ENCODE assay signal across 28 mouse cellular contexts in the genomic region with DNA sequence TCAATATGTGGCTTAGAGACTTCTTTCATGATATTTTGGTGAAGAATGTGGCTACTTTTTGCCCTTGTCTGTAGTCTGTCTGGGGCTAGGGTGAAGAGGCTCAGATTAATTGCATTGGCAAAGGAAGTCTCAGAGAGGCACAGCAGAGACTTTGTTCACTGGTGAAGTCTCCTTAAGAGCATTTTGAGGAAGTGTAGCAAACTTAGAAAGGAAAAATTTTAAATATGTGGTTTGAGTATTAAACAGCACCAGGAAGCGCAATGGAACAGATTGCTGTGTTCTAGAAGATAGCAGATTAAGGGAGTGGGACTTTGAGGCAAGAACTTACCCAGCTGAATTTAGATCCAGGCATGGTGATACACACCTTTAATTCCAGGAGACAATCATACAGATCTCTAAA. TPM values are rescaled to one million over a fixed set of nuclear protein-coding genes. Genes with fewer than 3 reads are reported as not detected.
A peak's percentile ranks its signal among the peaks of the same experiment; 100 is the strongest.
DNase-seq lines count a peak whose midpoint lies in the region; ATAC-seq and TF ChIP-seq lines count a peak whose summit lies in the region.
"Had no signal": no experiment of that assay in that cellular context is flagged by ENCODE, and none has a peak within 500 bp of the region (broad histone marks: within the 10 kb centered on the region; RNA-seq: fewer than 3 reads in every experiment).

No protein-coding gene starts in this region.

- no peak for TF ChIP-seq CTCF in CH12.LX (conservative IDR thresholded peaks at IDR 0.05 in 1 of 2, IDR thresholded peaks at IDR 0.05 in 1 of 2; ENCODE audit: low read depth in 2 of 2, low read length in 2 of 2)
- TF ChIP-seq CTCF in bone marrow macrophage, adult 2 months (IDR thresholded peaks at IDR 0.05; ENCODE audit: low read depth, low read length) = no peak
- TF ChIP-seq CTCF in intestine, postnatal 0 days (IDR thresholded peaks at IDR 0.05; ENCODE audit: low read depth) = no peak
- no peak for TF ChIP-seq CTCF in small intestine, adult 2 months (IDR thresholded peaks at IDR 0.05; ENCODE audit: extremely low read depth, insufficient read length, insufficient replicate concordance, low read depth, low read length)

- no peak overlapping the region for H3K4me3 ChIP-seq in CH12.LX (replicated peaks in 1 of 3; ENCODE audit: low read depth in 2 of 3, low read length in 2 of 3, poor library complexity in 1 of 3)
- no peak overlapping the region for H3K4me3 ChIP-seq in bone marrow macrophage, adult 2 months (ENCODE audit: insufficient read depth, low read length)
- H3K4me3 ChIP-seq in intestine, postnatal 0 days (ENCODE audit: low read depth, low read length) = no peak overlapping the region
- no peak overlapping the region for H3K4me3 ChIP-seq in small intestine, adult 2 months (ENCODE audit: low read depth, low read length)
- no peak overlapping the region for H3K4me3 ChIP-seq in heart, embryonic 12.5 days
- H3K4me3 ChIP-seq: embryonic facial prominence, embryonic 10.5 days; embryonic facial prominence, embryonic 13.5 days; forebrain, embryonic 10.5 days; forebrain, embryonic 13.5 days; gastrocnemius, adult 2 months; heart, embryonic 13.5 days; hindbrain, embryonic 12.5 days; hindbrain, embryonic 15.5 days had no signal

- H3K27ac ChIP-seq in CH12.LX (ENCODE audit: insufficient read depth, low read depth) = no peak overlapping the region
- peak overlapping the region; percentile 19; the same call in 1 of the 2 replicates for H3K27ac ChIP-seq in bone marrow macrophage, adult 2 months (ENCODE audit: insufficient read depth, low read depth, low read length)
- peak overlapping the region; percentile 54 for H3K27ac ChIP-seq in intestine, postnatal 0 days (ENCODE audit: low read depth, low read length)
- peak overlapping the region; percentile 94 for H3K27ac ChIP-seq in small intestine, adult 2 months (ENCODE audit: insufficient read depth, low read depth, low read length)
- H3K27ac ChIP-seq in heart, embryonic 12.5 days (ENCODE audit: poor library complexity, severe bottlenecking) = no peak overlapping the region
- H3K27ac ChIP-seq: embryonic facial prominence, embryonic 10.5 days; embryonic facial prominence, embryonic 13.5 days; forebrain, embryonic 10.5 days; forebrain, embryonic 13.5 days; gastrocnemius, adult 2 months; heart, embryonic 13.5 days; hindbrain, embryonic 12.5 days; hindbrain, embryonic 15.5 days had no signal

- peaks cover 0 to 7% of the 10 kb centered on the region in 2 experiments; a peak in 1 of 4 replicates for H3K4me1 ChIP-seq in CH12.LX (ENCODE audit: control insufficient read depth in 1 of 2, insufficient read depth in 2 of 2)
- peaks cover 13% of the 10 kb centered on the region for H3K4me1 ChIP-seq in bone marrow macrophage, adult 2 months (ENCODE audit: control insufficient read depth, insufficient read depth, low read length)
- no peaks in the 10 kb centered on the region; the same call in 1 of the 2 replicates for H3K4me1 ChIP-seq in intestine, postnatal 0 days (replicated peaks; ENCODE audit: control insufficient read depth, insufficient read depth, low read length)
- H3K4me1 ChIP-seq in small intestine, adult 2 months (ENCODE audit: control insufficient read depth, insufficient read depth, insufficient read length, low read length) = peaks cover 8% of the 10 kb centered on the region
- H3K4me1 ChIP-seq in heart, embryonic 12.5 days (replicated peaks) = no peaks in the 10 kb centered on the region
- H3K4me1 ChIP-seq: embryonic facial prominence, embryonic 10.5 days; embryonic facial prominence, embryonic 13.5 days; forebrain, embryonic 10.5 days; forebrain, embryonic 13.5 days; heart, embryonic 13.5 days; hindbrain, embryonic 12.5 days; hindbrain, embryonic 15.5 days had no signal

- no peaks in the 10 kb centered on the region for H3K79me2 ChIP-seq in CH12.LX (replicated peaks; ENCODE audit: control insufficient read depth, extremely low read depth, insufficient read depth, poor library complexity, severe bottlenecking)

- DNase-seq in CH12.LX (ENCODE audit: extremely low read depth) = no peak
- no peak for DNase-seq in retina, postnatal 1 day
- DNase-seq in lung, adult 18-20 months = no peak
- DNase-seq: adrenal gland, adult 2 months; adrenal gland, postnatal 25 days; cerebellum, adult 18-20 months; cerebellum, adult 9-10 months; cerebellum, postnatal 14 days; embryo, embryonic 11 days; forebrain, postnatal 0 days; gastrocnemius, adult 2 months; gastrocnemius, postnatal 14 days; heart, adult 11 months; heart, postnatal 14 days; heart, postnatal 4 days; kidney, adult 2 months had no signal

- TF ChIP-seq EP300 in CH12.LX (IDR thresholded peaks at IDR 0.05; ENCODE audit: low read length) = 0 out of 2 replicates have a peak, but pooled peaks have one; percentile 11

- TF ChIP-seq RAD21 in CH12.LX (IDR thresholded peaks at IDR 0.05; ENCODE audit: low read depth, low read length) = no peak

- dilution Hi-C loops in CH12.LX (cut with MboI; ENCODE audit: extremely low pct_ligation_motif_present, extremely low pct_unique_long_range_greater_than_20kb, low sequenced_read_pairs) = no loop called here

- H3K9ac ChIP-seq in CH12.LX (ENCODE audit: insufficient read depth, low read depth) = no peak overlapping the region
- no peak overlapping the region for H3K9ac ChIP-seq in intestine, postnatal 0 days (ENCODE audit: low read depth, low read length)
- no peak overlapping the region for H3K9ac ChIP-seq in heart, embryonic 12.5 days
- H3K9ac ChIP-seq: embryonic facial prominence, embryonic 13.5 days; forebrain, embryonic 13.5 days; forebrain, postnatal 0 days; heart, embryonic 13.5 days; hindbrain, embryonic 12.5 days; hindbrain, embryonic 15.5 days had no signal

- in situ Hi-C loops in CH12.LX (cut with MboI; ENCODE audit: low pct_ligation_motif_present, low pct_unique_long_range_greater_than_20kb, low sequenced_read_pairs) = no loop called here

- no peaks in the 10 kb centered on the region for H3K27me3 ChIP-seq in CH12.LX (replicated peaks)
- no peaks in the 10 kb centered on the region for H3K27me3 ChIP-seq in intestine, postnatal 0 days (replicated peaks; ENCODE audit: control insufficient read depth, insufficient read depth, low read length)
- no peaks in the 10 kb centered on the region for H3K27me3 ChIP-seq in small intestine, adult 2 months (ENCODE audit: control insufficient read depth, insufficient read depth, low read length)
- no peaks in the 10 kb centered on the region for H3K27me3 ChIP-seq in heart, embryonic 12.5 days (replicated peaks)
- H3K27me3 ChIP-seq: embryonic facial prominence, embryonic 13.5 days; forebrain, embryonic 13.5 days; heart, embryonic 13.5 days; hindbrain, embryonic 12.5 days; hindbrain, embryonic 15.5 days had no signal

- no peaks in the 10 kb centered on the region for H3K9me3 ChIP-seq in CH12.LX (replicated peaks; ENCODE audit: low read length)
- no peaks in the 10 kb centered on the region for H3K9me3 ChIP-seq in intestine, postnatal 0 days (ENCODE audit: control insufficient read depth)
- H3K9me3 ChIP-seq in heart, embryonic 12.5 days (replicated peaks) = 0 out of 2 replicates have a peak, but pooled peaks cover 4% of the 10 kb centered on the region
- H3K9me3 ChIP-seq: embryonic facial prominence, embryonic 10.5 days; embryonic facial prominence, embryonic 13.5 days; forebrain, embryonic 10.5 days; forebrain, embryonic 13.5 days; G1E; heart, embryonic 13.5 days; hindbrain, embryonic 12.5 days; hindbrain, embryonic 15.5 days had no signal

- no peak for ATAC-seq in intestine, postnatal 0 days
- ATAC-seq in heart, embryonic 12.5 days (ENCODE audit: insufficient number of reproducible peaks, low FRiP score) = no peak
- ATAC-seq: forebrain, embryonic 13.5 days; forebrain, postnatal 0 days had no signal

- no peak overlapping the region for H3K4me2 ChIP-seq in CH12.LX (ENCODE audit: insufficient read depth, low read depth, poor library complexity, severe bottlenecking)
- no peak overlapping the region for H3K4me2 ChIP-seq in intestine, postnatal 0 days (replicated peaks; ENCODE audit: low read depth)
- no peak overlapping the region for H3K4me2 ChIP-seq in heart, embryonic 12.5 days
- H3K4me2 ChIP-seq: embryonic facial prominence, embryonic 13.5 days; forebrain, embryonic 13.5 days; heart, embryonic 13.5 days; hindbrain, embryonic 12.5 days; hindbrain, embryonic 15.5 days had no signal

- TF ChIP-seq POLR2A in CH12.LX (IDR thresholded peaks at IDR 0.05; ENCODE audit: low read depth, low read length) = no peak
- no peak for TF ChIP-seq POLR2A in bone marrow macrophage, adult 2 months (IDR thresholded peaks at IDR 0.05; ENCODE audit: borderline replicate concordance, low read depth, low read length)
- TF ChIP-seq POLR2A in small intestine, adult 2 months (IDR thresholded peaks at IDR 0.05; ENCODE audit: low read depth, low read length) = no peak

- WGBS in intestine, postnatal 0 days = 77% methylated on average over 1 of the region's 1 CpGs
- 84% methylated on average over 1 of the region's 1 CpGs for WGBS in small intestine, adult 2 months
- WGBS in heart, embryonic 12.5 days = 86% methylated on average over 1 of the region's 1 CpGs

- H3K36me3 ChIP-seq in CH12.LX (replicated peaks in 1 of 2; ENCODE audit: control insufficient read depth in 1 of 2, insufficient read depth in 1 of 2, low read length in 1 of 2) = peaks cover 33 to 59% of the 10 kb centered on the region in 2 experiments
- H3K36me3 ChIP-seq in intestine, postnatal 0 days (ENCODE audit: control insufficient read depth, insufficient read depth) = no peaks in the 10 kb centered on the region
- peaks cover 11% of the 10 kb centered on the region; the same call in 1 of the 2 replicates for H3K36me3 ChIP-seq in small intestine, adult 2 months (ENCODE audit: control insufficient read depth, insufficient read depth, low read length)
- no peaks in the 10 kb centered on the region for H3K36me3 ChIP-seq in heart, embryonic 12.5 days
- H3K36me3 ChIP-seq: embryonic facial prominence, embryonic 10.5 days; embryonic facial prominence, embryonic 13.5 days; forebrain, embryonic 10.5 days; G1E; heart, embryonic 13.5 days; hindbrain, embryonic 12.5 days; hindbrain, embryonic 15.5 days had no signal

RNA-seq across cellular contexts. Expression of gene Casp12, which starts 11.8 kb away (rescaled TPM):
- total RNA-seq in CH12.LX (2012; rRNA removed) (0.17 and 0.34 TPM in 2 replicates), CH12.LX (2014; rRNA removed) (not detected in 2 replicates)
- polyA plus RNA-seq in CH12.LX (2012; ENCODE audit: insufficient read length, low read depth) = not detected in 2 replicates
- 0.52 and 0.95 TPM in 2 replicates for polyA plus RNA-seq in bone marrow macrophage, adult 2 months (2012; ENCODE audit: insufficient read depth, insufficient read length, missing spikeins)
- polyA plus RNA-seq in intestine, postnatal 0 days (2015; fragmentation: Nextera tagmentation; extraction: Ambion mirVana) = 7.5 and 8.2 TPM in 2 replicates
- 0.19 and 0.32 TPM in 2 replicates for polyA plus RNA-seq in small intestine, adult 2 months (2012; rRNA removed)
- 1.8 and 3.2 TPM in 2 replicates for polyA plus RNA-seq in heart, embryonic 12.5 days (2016; fragmentation: Nextera tagmentation; extraction: Ambion mirVana)
- polyA plus RNA-seq: embryonic facial prominence, embryonic 10.5 days; forebrain, embryonic 10.5 days; forebrain, embryonic 13.5 days; G1E had no signal

RNA-seq across cellular contexts. Expression of gene Casp4, which starts 24.8 kb away (rescaled TPM):
- total RNA-seq in CH12.LX (2012; rRNA removed) (91.1 and 113 TPM in 2 replicates), CH12.LX (2014; rRNA removed) (182 and 201 TPM in 2 replicates)
- 83.7 and 88.2 TPM in 2 replicates for polyA plus RNA-seq in CH12.LX (2012; ENCODE audit: insufficient read length, low read depth)
- 53.4 and 61.6 TPM in 2 replicates for polyA plus RNA-seq in bone marrow macrophage, adult 2 months (2012; ENCODE audit: insufficient read depth, insufficient read length, missing spikeins)
- 14.3 and 14.8 TPM in 2 replicates for polyA plus RNA-seq in intestine, postnatal 0 days (2015; fragmentation: Nextera tagmentation; extraction: Ambion mirVana)
- 6.9 and 12.2 TPM in 2 replicates for polyA plus RNA-seq in small intestine, adult 2 months (2012; rRNA removed)
- 0.45 and 0.86 TPM in 2 replicates for polyA plus RNA-seq in heart, embryonic 12.5 days (2016; fragmentation: Nextera tagmentation; extraction: Ambion mirVana)
- total RNA-seq: G1E had no signal
- polyA plus RNA-seq: embryonic facial prominence, embryonic 10.5 days; forebrain, embryonic 10.5 days; forebrain, embryonic 13.5 days; G1E; hindbrain, embryonic 12.5 days had no signal

RNA-seq across cellular contexts. Expression of gene Casp1, which starts 35.1 kb away (rescaled TPM):
- 66.0 and 66.6 TPM in 2 replicates for total RNA-seq in CH12.LX (2012; rRNA removed)
- total RNA-seq in CH12.LX (2014; rRNA removed) = 138 and 171 TPM in 2 replicates
- polyA plus RNA-seq in CH12.LX (2012; ENCODE audit: insufficient read length, low read depth) = 90.3 and 110 TPM in 2 replicates
- polyA plus RNA-seq in bone marrow macrophage, adult 2 months (2012; ENCODE audit: insufficient read depth, insufficient read length, missing spikeins) = 135 TPM in 2 replicates
- 80.3 and 81.9 TPM in 2 replicates for polyA plus RNA-seq in intestine, postnatal 0 days (2015; fragmentation: Nextera tagmentation; extraction: Ambion mirVana)
- polyA plus RNA-seq in small intestine, adult 2 months (2012; rRNA removed) = 0.62 and 1.5 TPM in 2 replicates
- 0.33 and 0.65 TPM in 2 replicates for polyA plus RNA-seq in heart, embryonic 12.5 days (2016; fragmentation: Nextera tagmentation; extraction: Ambion mirVana)
- total RNA-seq: G1E had no signal
- polyA plus RNA-seq: adrenal gland, adult 2 months; G1E had no signal

Comparison
In these comparisons a context has a peak if more than half of its experiments do, and no peak if none do; other contexts are left out.
1. H3K27ac ChIP-seq: peak in bone marrow macrophage, adult 2 months (single experiment), intestine, postnatal 0 days (single experiment) and small intestine, adult 2 months (single experiment); none in CH12.LX (single experiment) and heart, embryonic 12.5 days (single experiment).
2. RNA of gene Casp1, which starts 35.1 kb away (polyA plus RNA-seq): 135 TPM in bone marrow macrophage, adult 2 months, 90.3 to 110 TPM in CH12.LX and 80.3 to 81.9 TPM in intestine, postnatal 0 days; 0.62 to 1.5 TPM in small intestine, adult 2 months and 0.33 to 0.65 TPM in heart, embryonic 12.5 days; every median in the first group is over 10 times any median in the second.